Mouse (Mus musculus) intestine, embryonic 16.5 days (tissue): ENCODE measurements around the gene Kif3b. TPM values are rescaled to one million over a fixed set of nuclear protein-coding genes. Genes with fewer than 3 reads are reported as not detected.
"Not testable (repeated sequence)": the region's sequence is repeated elsewhere in the genome, so short reads cannot be mapped to it uniquely, and the experiment has no call there.

Experiments
- ATAC-seq: fragments of 200-750 bp; cut with Nextera tagmentation; 2 replicates; pipeline ENCODE4 v1.8.0; 2017; ENCODE audit warnings: moderate TSS enrichment, moderate library complexity
- H3K27ac ChIP-seq: fragments of 300-500 bp; sonication (generic); 2 replicates; pipeline ENCODE4 v1.5.1; 2014; ENCODE audit warnings: mild to moderate bottlenecking, low read length
- H3K27me3 ChIP-seq: fragments of 300-500 bp; sonication (generic); replicated peaks from 2 replicates; pipeline ENCODE4 v1.6.1; 2014; ENCODE audit warnings: low read length, control low read depth, mixed read lengths; ENCODE audit not compliant: control insufficient read depth, insufficient read depth
- H3K36me3 ChIP-seq: fragments of 300-500 bp; sonication (generic); 2 replicates; pipeline ENCODE4 v1.6.1; 2014; ENCODE audit warnings: low read length, control low read depth; ENCODE audit not compliant: control insufficient read depth, insufficient read depth
- H3K4me1 ChIP-seq: fragments of 300-500 bp; sonication (generic); 2 replicates; pipeline ENCODE4 v1.6.1; 2014; ENCODE audit warnings: low read length, control low read depth, mixed read lengths; ENCODE audit not compliant: control insufficient read depth, insufficient read depth
- H3K4me2 ChIP-seq: fragments of 300-500 bp; sonication (generic); 2 replicates; pipeline ENCODE4 v1.6.1; 2014; ENCODE audit warnings: low read depth, low read length, control low read depth
- H3K4me3 ChIP-seq: fragments of 300-500 bp; sonication (generic); 2 replicates; pipeline ENCODE4 v1.5.1; 2014; ENCODE audit warnings: mild to moderate bottlenecking, low read length
- H3K9ac ChIP-seq: fragments of 300-500 bp; sonication (generic); 2 replicates; pipeline ENCODE4 v1.6.1; 2014; ENCODE audit warnings: low read depth, low read length
- H3K9me3 ChIP-seq: fragments of 300-500 bp; sonication (generic); 2 replicates; pipeline ENCODE4 v1.6.1; 2016; ENCODE audit warnings: low read length, control low read depth; ENCODE audit not compliant: control insufficient read depth
- WGBS: fragments of 180-500 bp; shearing (Covaris S2); extraction: QIAGEN DNeasy Blood & Tissue Kit; methylation state at CpG from one replicate; pipeline ENCODE4 v1.1.7; 2014; 5-methylcytosine and 5-hydroxymethylcytosine counted together
- polyA plus RNA-seq: library from polyadenylated mRNA; unstranded; fragments of >200 nt; fragmentation: Nextera tagmentation; extraction: Ambion mirVana; gene quantifications from 2 replicates; pipeline ENCODE4 v1.2.1, GENCODE M21; 2015

Gene Kif3b
- polyA plus RNA-seq, 1 experiment from 2014 or later = 8.2 TPM

DNA sequence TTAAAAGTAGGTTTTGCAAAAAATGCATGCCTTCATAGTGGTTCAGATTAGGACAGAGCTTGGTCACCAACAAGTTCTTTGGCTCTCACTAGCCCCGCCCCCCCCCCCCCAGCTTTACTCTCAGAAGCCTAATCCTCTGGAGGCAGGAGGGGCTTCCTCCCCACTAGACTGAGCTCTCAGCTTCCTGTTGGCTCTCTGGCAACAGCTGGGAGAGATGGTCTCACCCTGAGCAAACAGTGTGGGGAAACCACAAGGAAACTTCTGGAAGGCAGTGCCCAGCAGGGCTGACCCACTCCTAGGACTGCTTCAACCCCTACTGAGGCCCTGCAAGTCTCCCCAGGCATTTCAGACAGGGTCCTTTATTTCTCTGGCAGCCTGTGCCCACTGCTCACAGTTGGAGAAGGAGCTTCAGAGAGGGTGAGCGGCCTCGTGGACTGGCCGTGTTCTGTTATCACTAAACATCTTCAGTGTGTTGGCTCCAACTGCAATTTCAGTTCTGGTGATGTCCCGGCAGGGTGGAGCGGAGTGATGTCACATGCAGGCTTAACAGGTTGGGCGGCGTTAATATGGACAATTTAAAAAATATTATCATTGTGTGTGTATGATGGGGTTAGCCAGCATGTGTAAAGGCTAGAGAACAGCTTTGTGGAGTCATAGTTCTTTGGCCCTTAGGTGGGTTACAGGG lies 20.8 kb upstream of the Kif3b start:
- H3K27ac ChIP-seq = peak overlapping the region; percentile 64
- ATAC-seq = peak; percentile 36
- H3K9me3 ChIP-seq, H3K4me3 ChIP-seq, H3K36me3 ChIP-seq, H3K9ac ChIP-seq, H3K27me3 ChIP-seq, H3K4me2 ChIP-seq: not testable (repeated sequence)
- WGBS = 50% methylated on average over 8 of the region's 8 CpGs
- peaks cover 18% of the 10 kb centered on the region for H3K4me1 ChIP-seq

DNA sequence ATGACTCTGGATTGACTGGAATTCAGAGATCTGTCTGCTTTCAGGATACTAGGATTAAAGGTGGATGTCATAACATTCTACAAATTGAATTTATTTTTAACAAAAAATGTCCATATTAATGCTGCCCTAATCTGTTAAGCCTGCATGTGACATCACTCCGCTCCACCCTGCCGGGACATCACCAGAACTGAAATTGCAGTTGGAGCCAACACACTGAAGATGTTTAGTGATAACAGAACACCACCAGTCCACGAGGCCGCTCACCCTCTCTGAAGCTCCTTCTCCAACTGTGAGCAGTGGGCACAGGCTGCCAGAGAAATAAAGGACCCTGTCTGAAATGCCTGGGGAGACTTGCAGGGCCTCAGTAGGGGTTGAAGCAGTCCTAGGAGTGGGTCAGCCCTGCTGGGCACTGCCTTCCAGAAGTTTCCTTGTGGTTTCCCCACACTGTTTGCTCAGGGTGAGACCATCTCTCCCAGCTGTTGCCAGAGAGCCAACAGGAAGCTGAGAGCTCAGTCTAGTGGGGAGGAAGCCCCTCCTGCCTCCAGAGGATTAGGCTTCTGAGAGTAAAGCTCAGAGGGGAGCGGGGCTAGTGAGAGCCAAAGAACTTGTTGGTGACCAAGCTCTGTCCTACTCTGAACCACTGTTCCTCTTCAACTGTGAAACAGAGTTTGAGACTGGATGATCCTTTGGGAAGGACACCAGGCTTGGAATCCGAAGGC lies 16.9 kb upstream of the Kif3b start:
- not testable (repeated sequence) for H3K27ac ChIP-seq, H3K4me3 ChIP-seq, H3K9ac ChIP-seq, H3K9me3 ChIP-seq, H3K36me3 ChIP-seq, H3K4me2 ChIP-seq, H3K27me3 ChIP-seq
- ATAC-seq = peak; percentile 34; the same call in 1 of the 2 replicates
- 69% methylated on average over 6 of the region's 6 CpGs for WGBS
- H3K4me1 ChIP-seq = peaks cover 14% of the 10 kb centered on the region

DNA sequence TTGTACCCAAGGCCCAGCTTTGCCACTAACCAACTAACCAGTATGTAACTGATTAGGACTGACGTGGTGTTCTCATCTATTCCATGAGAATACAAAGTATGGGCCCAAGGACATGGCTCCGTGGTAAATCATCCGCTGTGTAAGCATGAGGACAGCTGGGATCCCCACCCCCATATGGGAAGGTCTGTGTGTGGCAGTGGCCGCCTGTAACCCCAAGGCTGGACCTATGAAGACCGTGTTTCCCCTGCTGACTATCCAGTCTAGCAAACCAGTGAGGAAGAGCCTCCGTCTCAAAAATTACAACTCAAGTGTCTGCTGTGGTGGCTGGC lies 16.3 kb upstream of the Kif3b start:
- no peaks in the 10 kb centered on the region for H3K9me3 ChIP-seq
- ATAC-seq = peak; percentile 31; the same call in 1 of the 2 replicates
- no peak overlapping the region for H3K4me3 ChIP-seq
- H3K4me2 ChIP-seq = no peak overlapping the region
- no peak overlapping the region for H3K9ac ChIP-seq
- no peaks in the 10 kb centered on the region for H3K36me3 ChIP-seq
- WGBS = 56% methylated on average over 6 of the region's 6 CpGs
- H3K4me1 ChIP-seq = peaks cover 9% of the 10 kb centered on the region; the same call in 1 of the 2 replicates
- H3K27me3 ChIP-seq = no peaks in the 10 kb centered on the region
- no peak overlapping the region for H3K27ac ChIP-seq

DNA sequence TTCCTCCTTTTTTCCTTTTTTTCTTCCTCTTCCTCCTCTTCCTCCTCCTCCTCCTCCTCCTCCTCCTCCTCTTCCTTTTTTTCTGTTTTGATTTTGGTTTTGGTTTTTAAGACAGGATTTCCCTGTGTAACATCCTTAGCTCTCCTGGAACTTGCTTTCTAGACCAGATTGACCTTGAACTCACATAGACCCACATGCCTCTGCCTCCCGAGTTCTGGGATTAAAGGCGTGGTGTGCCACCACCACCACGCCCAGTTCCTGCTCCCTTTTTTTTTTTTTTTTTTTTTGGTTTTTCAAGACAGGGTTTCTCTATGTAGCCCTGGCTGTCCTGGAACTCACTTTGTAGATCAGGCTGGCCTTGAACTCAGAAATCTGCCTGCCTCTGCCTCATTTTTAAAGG lies 15.6 kb upstream of the Kif3b start:
- H3K4me2 ChIP-seq, H3K27me3 ChIP-seq, H3K27ac ChIP-seq, ATAC-seq, H3K9me3 ChIP-seq, H3K36me3 ChIP-seq, H3K4me3 ChIP-seq, H3K4me1 ChIP-seq, H3K9ac ChIP-seq: not testable (repeated sequence)
- 84% methylated on average over 3 of the region's 3 CpGs for WGBS

DNA sequence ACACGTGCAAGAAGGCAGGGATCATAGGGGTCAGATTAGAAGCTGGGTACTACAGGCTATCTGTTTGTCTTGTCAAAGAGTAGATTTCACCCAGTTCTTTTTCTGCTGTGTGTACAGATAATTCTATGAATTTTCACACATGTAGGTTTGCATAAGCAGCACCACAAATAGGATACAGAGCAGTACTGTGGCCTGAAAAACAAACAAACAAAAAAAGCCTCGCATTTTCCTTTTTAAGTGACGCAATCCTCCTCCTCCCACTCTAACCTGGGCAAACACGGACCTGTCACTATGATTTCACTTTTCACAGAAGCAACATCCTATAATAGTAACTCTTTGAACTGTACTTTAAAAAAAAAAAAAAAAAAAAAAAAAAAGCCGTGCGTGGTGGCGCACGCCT lies 14.8 kb upstream of the Kif3b start:
- no peaks in the 10 kb centered on the region for H3K36me3 ChIP-seq
- H3K27ac ChIP-seq = no peak overlapping the region
- no peak for ATAC-seq
- 89% methylated on average over 8 of the region's 8 CpGs for WGBS
- no peak overlapping the region for H3K4me2 ChIP-seq
- H3K4me3 ChIP-seq = no peak overlapping the region
- 0 out of 2 replicates have a peak, but pooled peaks cover 3% of the 10 kb centered on the region for H3K4me1 ChIP-seq
- no peak overlapping the region for H3K9ac ChIP-seq
- no peaks in the 10 kb centered on the region for H3K9me3 ChIP-seq
- H3K27me3 ChIP-seq = no peaks in the 10 kb centered on the region

DNA sequence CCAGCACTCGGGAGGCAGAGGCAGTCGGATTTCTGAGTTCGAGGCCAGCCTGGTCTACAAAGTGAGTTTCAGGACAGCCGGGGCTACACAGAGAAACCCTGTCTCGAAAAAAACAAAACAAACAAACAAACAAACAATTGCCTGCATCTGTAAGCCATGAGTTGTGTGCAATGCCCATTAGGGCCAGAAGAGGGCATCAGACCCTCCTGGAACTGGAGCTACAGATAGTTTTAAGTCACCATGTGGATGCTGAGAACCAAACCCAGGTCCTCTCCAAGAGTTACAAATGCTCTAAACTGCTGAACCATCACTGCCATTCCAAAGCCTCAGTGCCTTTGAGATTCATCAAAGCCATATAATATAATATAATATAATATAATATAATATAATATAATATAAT lies 14.4 kb upstream of the Kif3b start:
- H3K9me3 ChIP-seq, H3K27ac ChIP-seq, H3K27me3 ChIP-seq, H3K4me1 ChIP-seq, ATAC-seq, H3K9ac ChIP-seq, H3K4me2 ChIP-seq, H3K4me3 ChIP-seq, H3K36me3 ChIP-seq: not testable (repeated sequence)
- WGBS = 92% methylated on average over 5 of the region's 5 CpGs

DNA sequence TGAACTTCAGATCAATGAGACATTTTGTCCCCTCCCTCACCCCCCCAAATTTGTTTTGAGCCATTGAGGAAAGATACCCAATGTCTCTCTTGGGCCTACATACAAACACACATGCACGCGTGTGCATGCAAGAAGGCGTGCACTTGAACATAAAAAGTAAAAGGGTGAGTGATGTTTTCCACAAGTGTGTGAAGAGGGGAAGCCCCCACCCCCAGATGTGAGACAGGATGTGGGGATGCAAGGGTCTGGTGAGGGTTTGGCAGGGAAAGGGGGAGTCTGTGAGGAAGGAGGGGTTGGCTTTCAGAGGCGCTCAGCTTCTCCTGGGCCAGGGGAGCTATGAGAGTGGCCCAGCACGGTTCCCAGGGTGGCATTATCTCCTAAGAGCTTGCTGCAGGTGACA lies 12.9 kb upstream of the Kif3b start:
- no peak for ATAC-seq
- no peaks in the 10 kb centered on the region for H3K36me3 ChIP-seq
- H3K4me3 ChIP-seq = no peak overlapping the region
- H3K4me1 ChIP-seq = no peaks in the 10 kb centered on the region
- no peaks in the 10 kb centered on the region for H3K27me3 ChIP-seq
- no peaks in the 10 kb centered on the region for H3K9me3 ChIP-seq
- no peak overlapping the region for H3K4me2 ChIP-seq
- WGBS = 85% methylated on average over 5 of the region's 5 CpGs
- no peak overlapping the region for H3K27ac ChIP-seq
- H3K9ac ChIP-seq = no peak overlapping the region

DNA sequence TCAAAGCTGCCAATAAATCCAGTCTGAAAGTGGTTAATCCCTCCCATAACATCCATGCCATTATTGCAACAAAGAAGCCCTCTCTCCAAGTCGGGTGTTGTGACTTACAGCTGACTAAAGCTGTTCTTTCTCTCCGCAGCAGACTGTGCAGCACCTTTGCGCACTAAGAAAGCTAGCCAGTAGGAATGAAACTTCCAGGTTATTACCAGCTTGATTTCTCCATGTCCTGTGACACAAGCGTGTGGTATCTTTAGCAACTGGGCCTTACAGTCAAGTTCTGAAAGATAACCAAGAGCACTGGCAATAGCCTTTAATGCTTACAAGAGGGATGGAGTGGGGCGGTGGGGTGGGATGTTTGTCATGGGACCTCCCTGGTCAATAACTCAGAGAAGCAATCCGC lies 7.3 kb upstream of the Kif3b start:
- 89% methylated on average over 6 of the region's 6 CpGs for WGBS
- no peak overlapping the region for H3K4me3 ChIP-seq

DNA sequence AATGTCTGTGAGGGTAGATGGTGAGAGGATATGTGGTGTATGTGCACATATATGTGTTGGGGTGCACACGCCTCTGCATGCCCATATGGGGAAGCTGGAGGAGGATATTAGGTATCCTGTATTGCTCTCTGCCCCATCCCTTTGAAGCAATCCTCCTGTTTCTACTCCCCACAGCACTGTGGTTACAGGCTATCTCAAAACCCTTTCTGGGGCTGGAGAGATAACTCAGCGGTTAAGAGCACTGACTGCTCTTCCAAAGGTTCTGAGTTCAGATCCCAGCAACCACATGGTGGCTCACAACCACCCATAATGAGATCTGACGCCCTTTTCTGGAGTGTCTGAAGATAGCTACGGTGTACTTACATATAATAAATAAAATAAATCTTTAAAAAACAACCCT lies 4.7 kb upstream of the Kif3b start:
- Histone ChIP-seq H3K9me3 (no peaks in the 10 kb centered on the region), H3K9ac (no peak overlapping the region), H3K4me3 (no peak overlapping the region), H3K27ac (no peak overlapping the region), H3K4me1 (peaks cover 3% of the 10 kb centered on the region; the same call in 1 of the 2 replicates), H3K27me3 (no peaks in the 10 kb centered on the region), H3K4me2 (no peak overlapping the region), H3K36me3 (no peaks in the 10 kb centered on the region)
- ATAC-seq = no peak
- WGBS = 88% methylated on average over 4 of the region's 4 CpGs

More for the DNA sequence above, 7.3 kb upstream of the Kif3b start:
- Histone ChIP-seq H3K27me3 (no peaks in the 10 kb centered on the region), H3K4me2 (no peak overlapping the region), H3K4me1 (peaks cover 3% of the 10 kb centered on the region; the same call in 1 of the 2 replicates), H3K9ac (no peak overlapping the region), H3K27ac (no peak overlapping the region), H3K36me3 (no peaks in the 10 kb centered on the region), H3K9me3 (no peaks in the 10 kb centered on the region)
- ATAC-seq = no peak
